Mouse (Mus musculus) fibroblast of lung, adult 2 months (primary cell): ENCODE data around the gene Kpna3.

Source experiments
- DNase-seq: peaks from one replicate; pipeline ENCODE4 v3.0.0-alpha.2; 2011; ENCODE audit warnings: low read depth

Gene Kpna3

DNA sequence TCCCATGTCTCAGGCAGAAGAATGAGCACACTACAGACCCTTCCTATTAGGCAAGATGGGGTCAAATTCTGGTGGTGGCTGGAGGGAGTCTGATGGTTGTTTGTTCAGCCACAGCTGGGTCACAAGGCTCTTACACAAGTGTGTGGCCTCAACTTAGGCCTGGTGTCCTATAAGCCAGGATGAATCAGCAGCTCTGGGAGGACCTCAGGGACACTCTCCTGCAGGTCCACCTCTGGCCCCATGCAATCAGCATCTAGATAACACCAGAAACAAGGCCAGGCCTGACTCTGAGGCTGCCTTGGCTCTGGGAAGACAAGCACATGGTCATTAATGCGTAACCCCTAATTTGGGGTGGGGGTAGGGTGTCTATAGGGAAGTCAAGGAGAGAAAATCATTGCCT is 118.9 kb downstream of the Kpna3 start:
- no peak for DNase-seq

DNA sequence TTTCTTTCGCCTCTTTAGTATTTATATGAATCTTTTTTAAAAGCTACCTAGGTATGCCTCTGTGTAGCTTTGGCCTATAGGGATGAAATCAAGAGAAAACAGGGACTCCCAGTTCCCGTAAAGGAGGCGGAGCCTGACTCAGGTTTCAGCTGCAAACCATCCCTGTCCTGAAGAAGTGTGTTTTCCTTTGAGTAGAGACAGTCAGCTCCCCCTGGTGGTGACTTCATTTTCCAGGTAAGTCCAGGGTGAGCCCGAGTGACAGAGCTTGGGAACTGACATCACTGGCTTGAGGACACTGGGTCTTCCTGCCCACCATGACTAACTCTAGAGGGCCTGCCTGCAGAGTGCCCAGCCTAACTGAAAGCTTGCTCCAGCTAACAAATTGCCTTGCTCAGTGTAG is 122.8 kb downstream of the Kpna3 start:
- no peak for DNase-seq
